Mouse (Mus musculus) limb, embryonic 12.5 days (tissue): ENCODE data around the gene Phlda3. TPM values are rescaled to one million over a fixed set of nuclear protein-coding genes. Genes with fewer than 3 reads are reported as not detected.

Experiments used
- ATAC-seq: fragments of 200-750 bp; cut with Nextera tagmentation; 2 replicates; pipeline ENCODE4 v1.8.0; 2017; ENCODE audit warnings: low read depth, moderate TSS enrichment; ENCODE audit not compliant: insufficient number of reproducible peaks, insufficient read depth, low FRiP score, low TSS enrichment
- H3K27ac ChIP-seq: fragments of 300-500 bp; sonication (generic); 2 replicates; pipeline ENCODE4 v1.5.1; 2016; ENCODE audit warnings: mild to moderate bottlenecking, moderate library complexity
- H3K27me3 ChIP-seq: fragments of 300-500 bp; sonication (generic); 2 replicates; pipeline ENCODE4 v1.6.1; 2016; ENCODE audit warnings: mild to moderate bottlenecking, moderate library complexity
- H3K36me3 ChIP-seq: fragments of 300-500 bp; sonication (generic); 2 replicates; pipeline ENCODE4 v1.6.1; 2016; ENCODE audit warnings: mild to moderate bottlenecking, moderate library complexity
- H3K4me1 ChIP-seq: fragments of 300-500 bp; sonication (generic); replicated peaks from 2 replicates; pipeline ENCODE4 v1.6.1; 2016
- H3K4me2 ChIP-seq: fragments of 300-500 bp; sonication (generic); 2 replicates; pipeline ENCODE4 v1.6.1; 2016; ENCODE audit warnings: mild to moderate bottlenecking, moderate library complexity
- H3K4me3 ChIP-seq: fragments of 300-500 bp; sonication (generic); replicated peaks from 2 replicates; pipeline ENCODE4 v1.5.1; 2016; ENCODE audit warnings: mild to moderate bottlenecking
- H3K9ac ChIP-seq: fragments of 300-500 bp; sonication (generic); replicated peaks from 2 replicates; pipeline ENCODE4 v1.6.1; 2016; ENCODE audit warnings: mild to moderate bottlenecking, moderate library complexity
- H3K9me3 ChIP-seq: fragments of 300-500 bp; sonication (generic); 2 replicates; pipeline ENCODE4 v1.6.1; 2016; ENCODE audit warnings: mild to moderate bottlenecking, moderate library complexity
- whole genome bisulfite sequencing: fragments of 180-500 bp; shearing (Covaris S2); methylation state at CpG from one replicate; pipeline ENCODE4 v1.1.7; 2016; 5-methylcytosine and 5-hydroxymethylcytosine counted together
- polyA plus RNA-seq: library from polyadenylated mRNA; unstranded; fragments of >200 nt; fragmentation: Nextera tagmentation; extraction: Ambion mirVana; gene quantifications from 2 replicates; pipeline ENCODE4 v1.2.1, GENCODE M21; 2016

The Phlda3 gene
- polyA plus RNA-seq, 1 experiment from 2014 or later = 43.6 TPM

DNA sequence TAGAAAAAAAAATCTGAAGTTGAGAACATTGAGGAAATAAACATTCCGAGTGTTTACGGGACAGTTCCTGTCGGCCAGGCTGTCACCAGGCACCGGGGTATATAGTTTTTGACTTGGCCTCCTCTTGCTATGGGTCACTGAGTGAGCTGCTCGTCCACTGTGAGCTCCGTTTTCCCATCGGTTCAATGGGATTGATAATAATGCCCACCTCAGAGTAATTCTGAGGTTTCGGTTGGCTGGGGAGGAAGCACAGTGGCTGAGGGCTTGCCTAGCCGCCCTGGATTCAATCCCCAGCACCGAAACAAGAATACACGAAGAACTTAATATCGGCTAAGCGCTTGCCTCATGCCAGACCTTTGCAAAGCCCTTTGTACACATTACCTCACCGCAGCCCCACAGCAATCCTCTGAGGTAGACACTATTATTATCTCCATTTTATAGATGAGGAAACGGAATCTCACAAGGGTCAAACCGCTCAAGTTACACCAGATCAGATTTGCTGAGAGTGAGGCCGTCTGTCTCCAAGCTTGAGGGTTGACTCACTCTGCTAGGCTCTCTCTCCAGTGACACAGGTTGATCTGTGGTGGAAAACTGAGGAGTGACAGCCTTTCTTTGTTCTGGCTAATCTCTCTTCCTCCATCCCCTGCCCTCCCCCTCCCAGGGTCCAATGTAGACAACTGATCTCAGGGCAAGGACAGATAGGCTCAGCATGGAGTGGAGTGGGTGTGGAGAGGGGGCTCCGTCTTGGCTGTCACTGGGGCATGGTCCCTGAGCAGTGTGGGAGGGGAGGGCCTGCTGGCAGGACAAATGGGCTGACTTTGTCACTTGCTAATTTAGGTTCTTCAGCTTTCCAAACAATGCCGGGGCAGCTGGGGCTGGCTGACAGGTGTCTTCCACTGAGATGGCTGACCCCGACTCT lies 28.6 kb downstream of the Phlda3 start:
- Histone ChIP-seq H3K4me1 (peaks cover 24% of the 10 kb centered on the region), H3K4me2 (peak overlapping the region; percentile 50), H3K4me3 (peak overlapping the region; percentile 26; the same call in 1 of the 2 replicates), H3K9me3 (no peaks in the 10 kb centered on the region), H3K36me3 (no peaks in the 10 kb centered on the region), H3K27me3 (peaks cover 35% of the 10 kb centered on the region), H3K9ac (no peak overlapping the region), H3K27ac (no peak overlapping the region)
- WGBS = 31% methylated on average over 20 of the region's 20 CpGs
- ATAC-seq = peak; percentile 45; the same call in 1 of the 2 replicates

DNA sequence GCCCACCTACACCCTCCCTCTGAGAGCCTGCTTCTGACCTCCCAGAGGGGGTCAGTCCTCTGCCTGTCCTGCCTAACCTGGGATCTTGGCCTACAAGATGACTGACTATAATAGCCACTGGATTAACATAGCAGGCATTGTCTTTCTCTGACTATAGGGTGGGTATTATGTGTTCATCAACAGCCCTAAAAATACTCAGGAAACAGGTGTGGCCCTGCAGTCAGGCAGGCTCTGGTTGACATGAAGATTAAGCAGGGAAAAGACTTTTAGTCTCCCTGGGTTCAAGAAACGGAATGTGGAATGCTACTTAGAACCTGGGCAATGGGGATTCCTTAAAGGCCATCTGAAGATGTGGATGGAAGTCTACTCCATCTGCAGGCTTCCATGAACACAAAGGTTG lies 32.6 kb downstream of the Phlda3 start:
- WGBS = 79% methylated on average over 1 of the region's 1 CpGs
- Histone ChIP-seq H3K4me2 (no peak overlapping the region), H3K36me3 (no peaks in the 10 kb centered on the region), H3K9ac (no peak overlapping the region), H3K27me3 (peaks cover 24% of the 10 kb centered on the region), H3K27ac (0 out of 2 replicates have a peak overlapping the region, but pooled peaks have one; percentile 37), H3K4me3 (no peak overlapping the region), H3K4me1 (peaks cover 38% of the 10 kb centered on the region), H3K9me3 (no peaks in the 10 kb centered on the region)
- no peak for ATAC-seq

DNA sequence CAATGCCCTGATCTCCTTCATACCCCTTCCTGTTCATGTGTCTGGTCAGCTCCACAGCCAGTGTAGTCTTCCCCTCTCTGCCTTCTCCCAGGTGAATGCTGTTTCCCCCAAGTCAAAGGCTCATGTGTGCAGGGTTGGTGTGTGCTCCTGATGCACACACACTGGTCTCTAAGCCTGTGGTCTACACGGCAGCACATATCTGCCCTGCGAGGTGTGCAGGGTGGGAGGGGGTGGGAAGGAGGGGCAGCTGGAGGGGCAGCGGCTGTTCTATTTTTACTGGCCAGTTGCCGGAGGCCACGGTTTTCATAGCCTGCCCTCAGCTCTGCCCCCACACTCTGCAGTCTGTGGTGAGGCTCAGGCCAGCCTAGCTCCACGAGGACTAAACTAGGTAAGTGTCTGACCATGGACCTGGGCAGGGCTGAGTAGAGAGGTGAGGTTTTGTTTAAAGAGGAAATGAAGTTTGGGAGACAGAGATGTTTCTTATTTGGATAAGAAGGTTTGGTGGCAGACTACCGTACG lies 33.2 kb downstream of the Phlda3 start:
- H3K36me3 ChIP-seq = no peaks in the 10 kb centered on the region
- H3K4me2 ChIP-seq = no peak overlapping the region
- no peak overlapping the region for H3K9ac ChIP-seq
- peaks cover 31% of the 10 kb centered on the region for H3K4me1 ChIP-seq
- 39% methylated on average over 8 of the region's 8 CpGs for WGBS
- peaks cover 18% of the 10 kb centered on the region for H3K27me3 ChIP-seq
- peak; percentile 17; the same call in 1 of the 2 replicates for ATAC-seq
- no peak overlapping the region for H3K4me3 ChIP-seq
- H3K9me3 ChIP-seq = no peaks in the 10 kb centered on the region
- H3K27ac ChIP-seq = peak overlapping the region; percentile 37; the same call in 1 of the 2 replicates

DNA sequence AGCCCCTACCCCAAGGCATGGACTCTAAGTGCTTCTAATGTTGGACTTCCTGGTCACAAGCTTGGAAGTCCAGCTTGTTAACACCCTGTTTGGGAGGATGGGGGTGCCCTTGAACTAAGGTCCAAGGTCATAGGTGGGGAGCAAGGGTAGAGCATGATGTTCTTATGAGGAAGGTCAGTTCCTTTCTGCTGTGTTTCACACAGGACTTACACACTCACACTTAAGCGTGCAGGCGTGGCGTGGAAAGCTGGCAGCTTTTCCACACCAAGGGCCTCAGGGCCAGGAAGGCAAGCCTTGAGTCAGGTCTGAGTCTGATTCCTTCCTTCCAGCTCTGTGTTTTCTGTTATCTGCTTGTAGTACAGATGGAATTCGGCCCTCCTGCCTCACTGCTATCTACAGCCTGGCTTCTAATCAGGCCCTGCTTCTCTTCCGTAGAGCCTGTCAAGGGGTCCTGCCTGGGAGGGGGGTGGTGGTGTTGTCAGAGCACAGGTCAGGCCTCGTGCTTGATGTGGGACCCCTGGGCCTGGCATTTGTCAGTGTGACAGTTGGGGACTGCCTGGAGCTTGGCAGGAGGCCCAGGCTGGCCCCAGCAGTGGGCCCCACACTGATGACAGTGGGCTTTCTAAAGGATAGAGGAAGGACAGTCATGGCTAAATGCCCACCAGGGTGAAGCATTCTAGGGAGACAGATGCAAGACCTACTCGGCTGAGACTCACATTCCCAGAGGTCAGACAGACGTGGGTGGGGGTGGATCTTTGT lies 34.5 kb downstream of the Phlda3 start:
- no peak overlapping the region; the same call in 1 of the 2 replicates for H3K9ac ChIP-seq
- peaks cover 24% of the 10 kb centered on the region for H3K4me1 ChIP-seq
- 0 out of 2 replicates have a peak, but pooled peaks cover 6% of the 10 kb centered on the region for H3K27me3 ChIP-seq
- no peaks in the 10 kb centered on the region for H3K36me3 ChIP-seq
- H3K4me2 ChIP-seq = no peak overlapping the region
- H3K4me3 ChIP-seq = no peak overlapping the region
- WGBS = 39% methylated on average over 8 of the region's 8 CpGs
- peak; percentile 29; the same call in 1 of the 2 replicates for ATAC-seq
- H3K27ac ChIP-seq = 0 out of 2 replicates have a peak overlapping the region, but pooled peaks have one; percentile 35
- H3K9me3 ChIP-seq = no peaks in the 10 kb centered on the region

DNA sequence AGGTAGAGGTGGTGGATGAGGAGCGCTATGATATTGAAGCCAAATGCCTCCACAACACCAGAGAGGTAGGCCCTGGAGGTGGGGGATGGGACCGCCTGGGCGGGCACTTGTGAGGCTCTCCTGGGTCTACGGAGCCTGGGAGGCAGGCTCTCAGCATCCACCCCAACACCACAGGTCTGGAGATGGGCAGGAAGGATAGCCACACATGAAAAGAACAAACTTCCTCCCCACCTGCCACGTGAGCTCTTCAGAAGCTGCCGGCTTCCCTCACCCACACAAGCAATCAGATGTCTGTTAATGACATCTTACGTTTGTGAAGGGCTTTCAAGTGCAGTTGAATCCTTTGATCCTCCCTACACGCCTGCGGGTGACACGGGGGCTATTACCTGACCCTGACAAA lies 41.6 kb downstream of the Phlda3 start:
- ATAC-seq = no peak
- Histone ChIP-seq H3K4me2 (no peak overlapping the region), H3K4me1 (peaks cover 9% of the 10 kb centered on the region), H3K4me3 (no peak overlapping the region), H3K9ac (no peak overlapping the region), H3K36me3 (no peaks in the 10 kb centered on the region), H3K27me3 (peaks cover 16% of the 10 kb centered on the region), H3K27ac (no peak overlapping the region), H3K9me3 (no peaks in the 10 kb centered on the region)
- 14% methylated on average over 10 of the region's 10 CpGs for WGBS

DNA sequence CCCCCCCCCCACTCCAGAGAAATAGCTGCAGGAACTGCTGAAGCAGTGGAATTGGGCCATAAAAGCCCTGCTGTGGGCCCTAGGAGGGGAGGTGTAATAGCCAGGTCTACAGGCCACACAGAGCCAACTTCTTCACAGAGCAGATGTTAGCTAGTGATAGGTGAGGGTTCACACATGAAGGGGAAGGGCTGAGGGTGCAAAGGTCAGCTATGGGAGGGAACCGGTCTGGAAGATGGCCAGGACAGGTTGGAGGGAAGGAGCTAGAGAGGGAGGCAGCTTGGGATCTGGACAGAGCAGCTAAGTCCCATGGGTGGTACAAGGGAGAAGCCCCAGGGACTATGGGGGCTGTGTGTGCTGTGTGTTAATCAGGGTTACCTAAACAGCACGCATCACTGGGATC lies 44.3 kb downstream of the Phlda3 start:
- H3K9ac ChIP-seq = no peak overlapping the region
- WGBS = 45% methylated on average over 2 of the region's 2 CpGs
- peaks cover 16% of the 10 kb centered on the region for H3K27me3 ChIP-seq
- H3K4me1 ChIP-seq = peaks cover 9% of the 10 kb centered on the region
- no peak overlapping the region for H3K27ac ChIP-seq
- no peaks in the 10 kb centered on the region for H3K9me3 ChIP-seq
- H3K4me2 ChIP-seq = no peak overlapping the region
- no peaks in the 10 kb centered on the region for H3K36me3 ChIP-seq
- no peak overlapping the region for H3K4me3 ChIP-seq
- no peak for ATAC-seq

DNA sequence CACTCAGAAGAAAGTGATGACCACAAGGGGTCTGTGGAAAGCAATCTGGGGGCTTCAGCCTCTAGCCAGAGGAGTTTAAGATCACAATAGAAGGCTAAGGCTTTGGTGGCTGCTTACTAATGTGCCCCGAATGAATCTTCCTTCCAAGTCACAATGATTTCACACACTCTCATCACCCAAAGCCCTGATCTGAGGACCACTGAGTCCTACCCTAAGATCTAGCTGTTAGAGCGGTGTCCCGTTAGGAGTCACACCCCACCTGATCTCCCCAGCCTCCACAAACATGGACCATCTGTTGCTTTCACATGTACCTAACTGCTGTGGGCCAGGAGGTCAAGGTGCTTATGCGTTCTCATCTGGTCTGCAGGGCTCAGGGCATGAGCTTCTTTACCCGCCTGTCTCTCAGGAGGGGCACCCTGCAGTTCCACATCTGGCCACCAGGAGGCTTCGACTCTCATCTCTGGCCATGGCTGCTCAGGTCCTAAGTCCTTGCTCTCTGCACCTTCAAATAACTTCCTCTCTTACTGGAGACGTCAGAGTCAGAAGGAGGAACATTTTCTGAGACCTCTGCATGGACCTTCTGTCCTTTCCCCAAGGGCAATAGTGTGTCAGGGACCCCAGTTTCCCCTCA lies 45.2 kb downstream of the Phlda3 start:
- H3K27me3 ChIP-seq = peaks cover 22% of the 10 kb centered on the region
- H3K4me2 ChIP-seq = no peak overlapping the region
- H3K9me3 ChIP-seq = no peaks in the 10 kb centered on the region
- no peak overlapping the region for H3K9ac ChIP-seq
- 32% methylated on average over 7 of the region's 7 CpGs for WGBS
- no peak for ATAC-seq
- H3K36me3 ChIP-seq = no peaks in the 10 kb centered on the region
- peaks cover 9% of the 10 kb centered on the region for H3K4me1 ChIP-seq
- H3K4me3 ChIP-seq = no peak overlapping the region
- no peak overlapping the region for H3K27ac ChIP-seq

DNA sequence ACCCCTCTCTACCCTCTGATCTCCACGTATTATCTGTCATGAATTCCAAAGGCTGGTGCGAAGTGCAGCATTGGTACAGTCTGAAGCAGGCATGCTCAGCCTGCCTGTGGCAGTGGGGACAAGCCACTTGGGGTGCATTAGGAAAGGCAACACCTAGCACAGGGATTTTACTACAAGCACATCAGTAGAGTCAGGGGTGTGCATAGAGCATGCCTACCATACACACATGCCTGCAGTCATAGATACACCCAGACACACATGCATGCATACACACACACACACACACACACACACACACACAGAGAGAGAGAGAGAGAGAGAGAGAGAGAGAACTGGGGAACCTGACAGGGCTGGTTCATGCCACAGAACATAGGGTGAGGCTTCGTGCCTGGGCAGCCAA lies 46.3 kb downstream of the Phlda3 start:
- 87% methylated on average over 3 of the region's 3 CpGs for WGBS
- peaks cover 8% of the 10 kb centered on the region for H3K4me1 ChIP-seq
- no peaks in the 10 kb centered on the region for H3K9me3 ChIP-seq
- peaks cover 32% of the 10 kb centered on the region for H3K27me3 ChIP-seq
- no peak overlapping the region for H3K4me3 ChIP-seq
- no peak for ATAC-seq
- no peak overlapping the region for H3K4me2 ChIP-seq
- no peak overlapping the region for H3K27ac ChIP-seq
- H3K36me3 ChIP-seq = no peaks in the 10 kb centered on the region
- no peak overlapping the region for H3K9ac ChIP-seq

DNA sequence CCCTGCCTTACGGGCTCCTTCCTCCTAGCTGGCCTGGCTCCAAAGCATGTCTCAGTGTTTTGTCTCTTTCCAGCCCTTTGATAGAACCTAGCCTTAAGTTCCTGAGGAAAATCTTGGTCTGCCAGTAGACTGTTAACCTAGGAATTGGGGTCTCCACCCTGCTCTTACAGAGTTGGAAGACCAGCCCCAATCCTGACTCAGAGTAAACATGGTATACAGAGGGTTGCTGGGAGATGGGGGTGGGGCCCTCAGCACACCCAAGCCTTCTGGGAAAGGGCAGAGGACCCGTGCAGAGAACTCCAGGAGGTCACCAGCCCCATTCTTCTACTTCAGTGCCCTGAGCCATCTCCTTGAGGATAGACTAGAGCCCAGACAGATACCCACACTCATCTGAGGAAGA lies 46.7 kb downstream of the Phlda3 start:
- H3K9me3 ChIP-seq = no peaks in the 10 kb centered on the region
- H3K27me3 ChIP-seq = peaks cover 32% of the 10 kb centered on the region
- peaks cover 3% of the 10 kb centered on the region for H3K4me1 ChIP-seq
- no peak for ATAC-seq
- H3K4me2 ChIP-seq = no peak overlapping the region
- no peak overlapping the region for H3K27ac ChIP-seq
- H3K36me3 ChIP-seq = no peaks in the 10 kb centered on the region
- H3K4me3 ChIP-seq = no peak overlapping the region
- H3K9ac ChIP-seq = no peak overlapping the region
- WGBS = 59% methylated on average over 2 of the region's 2 CpGs

DNA sequence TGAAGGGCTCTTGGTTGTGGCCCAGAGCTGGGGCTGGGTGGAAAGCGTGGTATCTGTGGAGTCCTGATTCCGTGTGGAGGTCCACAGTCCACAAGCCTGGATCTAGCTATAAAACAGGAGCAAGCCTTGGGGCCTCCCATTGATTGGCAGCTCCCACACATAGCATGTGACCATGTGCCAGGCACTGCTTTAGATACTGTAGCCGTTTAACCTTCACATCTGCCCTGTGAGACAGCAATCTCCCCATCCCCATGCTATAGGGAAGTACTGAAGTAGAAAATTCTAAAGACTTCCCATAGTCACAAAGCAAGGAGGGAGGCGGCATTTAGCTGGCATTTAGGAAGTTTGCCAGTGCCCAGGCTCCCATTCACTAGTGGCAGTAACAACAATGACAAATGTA lies 47.2 kb downstream of the Phlda3 start:
- Histone ChIP-seq H3K4me3 (no peak overlapping the region), H3K27ac (no peak overlapping the region), H3K36me3 (no peaks in the 10 kb centered on the region), H3K4me2 (no peak overlapping the region), H3K27me3 (peaks cover 32% of the 10 kb centered on the region), H3K9me3 (no peaks in the 10 kb centered on the region), H3K9ac (no peak overlapping the region), H3K4me1 (peaks cover 1% of the 10 kb centered on the region; the same call in 1 of the 2 replicates)
- ATAC-seq = no peak
- 78% methylated on average over 4 of the region's 4 CpGs for WGBS
